Mouse (Mus musculus): ENCODE data around the gene Plekhh1. TPM values are rescaled to one million over a fixed set of nuclear protein-coding genes. Genes with fewer than 3 reads are reported as not detected.

The Plekhh1 gene
- 3.8 and 4.8 TPM in 2 replicates for total RNA-seq (2014; rRNA removed)
- polyA plus RNA-seq (2015; fragmentation: Nextera tagmentation; extraction: Ambion mirVana), result 0.47 and 0.86 TPM in 2 replicates

- Histone ChIP-seq H3K4me3 (ENCODE audit: low read depth, low read length) (peak within 1 kb of the TSS; percentile 75), H3K9me3 (ENCODE audit: low read length) (no peaks in the 10 kb centered on the region), H3K27ac (ENCODE audit: low read depth, low read length) (peak within 1 kb of the TSS; percentile 29; the same call in 1 of the 2 replicates), H3K27me3 (ENCODE audit: insufficient read depth, low read length) (no peaks in the 10 kb centered on the region), H3K9ac (peak within 1 kb of the TSS; percentile 72), H3K36me3 (ENCODE audit: insufficient read depth) (no peaks in the 10 kb centered on the region), H3K4me1 (ENCODE audit: insufficient read depth) (no peaks in the 10 kb centered on the region), H3K4me2 (ENCODE audit: low read depth) (peak within 1 kb of the TSS; percentile 99)
- TF ChIP-seq CTCF (IDR thresholded peaks at IDR 0.05; ENCODE audit: low read depth), result no peak
- DNase-seq (peak; percentile 46), ATAC-seq (peak; percentile 91)
- WGBS, result 3% methylated on average over 64 of the region's 80 CpGs
Measured at GRCm38 (mm10) chr12:79028911-79029861, at the start of gene Plekhh1. Gene Plekhh1 (plus strand): TSS chr12:79029163.

- no peak overlapping the region for H3K9ac ChIP-seq
- no peak for DNase-seq
- peaks cover 4% of the 10 kb centered on the region for H3K4me1 ChIP-seq (ENCODE audit: insufficient read depth)
- no peak for ATAC-seq
- H3K36me3 ChIP-seq (ENCODE audit: insufficient read depth), result peaks cover 13% of the 10 kb centered on the region; the same call in 1 of the 2 replicates
- 88% methylated on average over 5 of the region's 5 CpGs for WGBS
- no peak for TF ChIP-seq CTCF (IDR thresholded peaks at IDR 0.05; ENCODE audit: low read depth)
- H3K4me2 ChIP-seq (ENCODE audit: low read depth), result no peak overlapping the region
- H3K9me3 ChIP-seq (ENCODE audit: low read length), result no peaks in the 10 kb centered on the region
- H3K4me3 ChIP-seq (ENCODE audit: low read depth, low read length), result no peak overlapping the region
- H3K27me3 ChIP-seq (ENCODE audit: insufficient read depth, low read length), result no peaks in the 10 kb centered on the region
- no peak overlapping the region for H3K27ac ChIP-seq (ENCODE audit: low read depth, low read length)
Measured at GRCm38 (mm10) chr12:78980683-78981091, 48.3 kb upstream of the Plekhh1 start.

DNA sequence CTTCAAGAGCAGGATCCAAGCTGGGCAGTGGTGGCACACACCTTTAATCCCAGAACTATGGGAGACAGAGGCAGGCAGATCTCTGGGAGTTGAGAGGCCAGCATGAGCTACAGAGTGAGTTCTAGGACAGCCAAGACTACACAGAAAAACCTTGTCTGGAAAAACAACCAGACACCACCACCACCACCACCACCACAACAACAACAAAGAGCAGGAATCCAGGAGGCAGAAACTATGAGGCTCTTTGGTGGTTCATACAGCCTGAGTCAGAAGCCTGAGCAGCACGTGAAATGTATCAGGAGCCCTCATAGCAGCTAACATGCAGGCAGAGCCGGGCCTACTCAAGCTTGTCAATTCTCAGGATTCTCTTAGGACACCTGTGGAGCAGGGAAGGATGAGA, 47.8 kb upstream of the Plekhh1 start:
- H3K27me3 ChIP-seq (ENCODE audit: insufficient read depth, low read length), result no peaks in the 10 kb centered on the region
- 86% methylated on average over 2 of the region's 2 CpGs for WGBS

GRCm38 (mm10) chr12:78981938-78982825, 46.8 kb upstream of the Plekhh1 start:
- ATAC-seq, result no peak
- no peak overlapping the region for H3K27ac ChIP-seq (ENCODE audit: low read depth, low read length)
- 65% methylated on average over 9 of the region's 9 CpGs for WGBS
- no peak overlapping the region for H3K4me2 ChIP-seq (ENCODE audit: low read depth)
- H3K9ac ChIP-seq, result no peak overlapping the region
- peaks cover 5% of the 10 kb centered on the region; the same call in 1 of the 2 replicates for H3K36me3 ChIP-seq (ENCODE audit: insufficient read depth)
- TF ChIP-seq CTCF (IDR thresholded peaks at IDR 0.05; ENCODE audit: low read depth), result no peak
- no peaks in the 10 kb centered on the region for H3K27me3 ChIP-seq (ENCODE audit: insufficient read depth, low read length)
- no peaks in the 10 kb centered on the region for H3K9me3 ChIP-seq (ENCODE audit: low read length)
- DNase-seq, result no peak
- no peak overlapping the region for H3K4me3 ChIP-seq (ENCODE audit: low read depth, low read length)
- peaks cover 6% of the 10 kb centered on the region for H3K4me1 ChIP-seq (ENCODE audit: insufficient read depth)

More for the DNA sequence above, 47.8 kb upstream of the Plekhh1 start:
- Histone ChIP-seq H3K4me3 (ENCODE audit: low read depth, low read length) (no peak overlapping the region), H3K4me2 (ENCODE audit: low read depth) (no peak overlapping the region), H3K9ac (no peak overlapping the region), H3K36me3 (ENCODE audit: insufficient read depth) (peaks cover 13% of the 10 kb centered on the region; the same call in 1 of the 2 replicates), H3K27ac (ENCODE audit: low read depth, low read length) (no peak overlapping the region), H3K9me3 (ENCODE audit: low read length) (no peaks in the 10 kb centered on the region), H3K4me1 (ENCODE audit: insufficient read depth) (peaks cover 4% of the 10 kb centered on the region)
- DNase-seq (no peak), ATAC-seq (no peak)
- TF ChIP-seq CTCF (IDR thresholded peaks at IDR 0.05; ENCODE audit: low read depth), result no peak

DNA sequence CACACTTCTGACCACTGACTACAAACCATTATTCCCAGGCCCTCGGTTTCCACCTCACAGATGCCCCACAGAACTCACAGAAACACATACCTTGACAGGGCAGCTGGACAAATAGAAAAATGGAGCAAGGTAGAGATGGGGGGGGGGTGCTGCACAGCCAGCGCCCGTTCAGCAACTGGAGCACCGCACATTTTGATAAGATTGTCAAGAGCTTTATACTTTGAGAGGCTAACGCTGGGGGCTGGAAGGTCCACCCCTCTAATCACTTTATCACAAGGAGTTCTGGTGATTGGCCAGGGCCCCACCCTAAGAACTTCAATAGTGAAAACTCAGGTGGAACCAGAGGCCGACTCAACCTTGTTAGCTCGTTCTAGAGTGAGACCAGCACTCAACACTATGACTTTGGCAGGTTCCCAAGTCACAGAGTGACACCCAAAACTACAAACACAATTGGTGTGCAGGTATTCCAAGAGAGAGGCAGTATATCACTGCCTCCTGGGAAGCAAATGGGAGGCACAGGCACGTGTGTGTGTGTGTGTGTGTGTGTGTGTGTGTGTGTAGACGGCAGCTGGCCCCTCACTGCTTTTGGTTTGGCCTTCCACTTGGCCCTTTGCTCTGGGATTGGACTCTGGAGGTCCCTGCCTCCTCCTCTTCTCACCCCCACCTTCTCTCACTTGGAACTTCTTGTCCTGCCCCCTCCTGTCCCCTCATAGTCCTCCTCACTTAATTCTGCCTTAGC, 45.5 kb upstream of the Plekhh1 start:
- WGBS, result 66% methylated on average over 9 of the region's 9 CpGs
- H3K4me2 ChIP-seq (ENCODE audit: low read depth), result no peak overlapping the region
- DNase-seq, result no peak
- H3K4me1 ChIP-seq (ENCODE audit: insufficient read depth), result peaks cover 9% of the 10 kb centered on the region
- no peak for TF ChIP-seq CTCF (IDR thresholded peaks at IDR 0.05; ENCODE audit: low read depth)
- no peak overlapping the region for H3K4me3 ChIP-seq (ENCODE audit: low read depth, low read length)
- H3K36me3 ChIP-seq (ENCODE audit: insufficient read depth), result no peaks in the 10 kb centered on the region
- H3K9ac ChIP-seq, result no peak overlapping the region
- no peak for ATAC-seq
- no peaks in the 10 kb centered on the region for H3K27me3 ChIP-seq (ENCODE audit: insufficient read depth, low read length)
- no peak overlapping the region for H3K27ac ChIP-seq (ENCODE audit: low read depth, low read length)
- no peaks in the 10 kb centered on the region for H3K9me3 ChIP-seq (ENCODE audit: low read length)

DNA sequence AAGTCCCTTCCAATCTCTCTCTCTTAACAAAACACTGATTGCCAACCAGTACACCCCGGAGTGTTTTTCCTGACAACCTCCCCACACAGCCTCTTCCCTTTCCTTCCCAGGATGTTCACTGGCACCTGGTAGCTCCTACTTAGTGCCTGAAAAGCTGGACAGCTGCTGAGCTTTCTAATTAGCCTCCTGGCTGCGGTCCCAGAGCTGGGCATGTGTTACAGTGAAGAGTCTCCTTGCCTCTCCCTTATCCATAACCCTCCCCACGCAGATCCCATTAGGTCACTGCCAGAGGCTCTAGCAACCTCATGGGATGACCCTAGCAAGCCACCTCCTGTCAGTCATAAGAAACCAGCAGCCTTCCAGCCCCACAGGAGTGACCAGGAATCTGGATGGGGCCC, 44.9 kb upstream of the Plekhh1 start:
- no peak for TF ChIP-seq CTCF (IDR thresholded peaks at IDR 0.05; ENCODE audit: low read depth)
- DNase-seq (peak; percentile 35), ATAC-seq (peak; percentile 65)
- Histone ChIP-seq H3K9me3 (ENCODE audit: low read length) (no peaks in the 10 kb centered on the region), H3K27me3 (ENCODE audit: insufficient read depth, low read length) (no peaks in the 10 kb centered on the region), H3K4me1 (ENCODE audit: insufficient read depth) (peaks cover 9% of the 10 kb centered on the region), H3K4me3 (ENCODE audit: low read depth, low read length) (no peak overlapping the region), H3K36me3 (ENCODE audit: insufficient read depth) (no peaks in the 10 kb centered on the region), H3K4me2 (ENCODE audit: low read depth) (no peak overlapping the region), H3K9ac (no peak overlapping the region), H3K27ac (ENCODE audit: low read depth, low read length) (no peak overlapping the region)
- WGBS, result 21% methylated on average over 3 of the region's 3 CpGs
